Mouse (Mus musculus): ENCODE results near the gene Sms.

GRCm38 (mm10) chrX:157490769-157491144, 1.3 kb downstream of the Sms start:
- TF ChIP-seq RAD21 (IDR thresholded peaks at IDR 0.05; ENCODE audit: low read depth, low read length) (no peak), CTCF (conservative IDR thresholded peaks at IDR 0.05 in 1 of 2, IDR thresholded peaks at IDR 0.05 in 1 of 2; ENCODE audit: low read depth in 2 of 2, low read length in 2 of 2) (no peak), SMC3 (IDR thresholded peaks at IDR 0.05; ENCODE audit: low read depth, low read length) (no peak), POLR2A (IDR thresholded peaks at IDR 0.05; ENCODE audit: low read depth, low read length) (no peak), ELF1 (IDR thresholded peaks at IDR 0.05; ENCODE audit: low read depth, low read length) (no peak), ETS1 (conservative IDR thresholded peaks at IDR 0.05; ENCODE audit: low read depth, low read length) (no peak), ZMIZ1 (IDR thresholded peaks at IDR 0.05; ENCODE audit: low read depth, low read length) (no peak), E2F4 (IDR thresholded peaks at IDR 0.05; ENCODE audit: insufficient replicate concordance, low read depth, low read length) (no peak), NELFE (IDR thresholded peaks at IDR 0.05; ENCODE audit: low read depth, low read length) (no peak)
